Mouse (Mus musculus) cerebellum, adult 2 months (tissue): Measurements from ENCODE around the gene Irgq. TPM values are rescaled to one million over a fixed set of nuclear protein-coding genes. Genes with fewer than 3 reads are reported as not detected.
"Not testable (repeated sequence)": the region's sequence is repeated elsewhere in the genome, so short reads cannot be mapped to it uniquely, and the experiment has no call there.

Experiments used
- DNase-seq, 2 experiments: peaks; one replicate each; pipeline ENCODE4 v3.0.0; 2021
- H3K27ac ChIP-seq: fragments of 200-500 bp; 2 replicates; pipeline ENCODE4 v1.5.1; 2012; ENCODE audit warnings: low read length, control low read depth, inconsistent platforms; ENCODE audit not compliant: insufficient read depth
- H3K27me3 ChIP-seq: fragments of 200-500 bp; 2 replicates; pipeline ENCODE4 v1.6.1; 2012; ENCODE audit warnings: inconsistent platforms, mild to moderate bottlenecking, low read length, moderate library complexity; ENCODE audit not compliant: control insufficient read depth, insufficient read depth
- H3K4me1 ChIP-seq: fragments of 200-500 bp; 2 replicates; pipeline ENCODE4 v1.6.1; 2011; ENCODE audit warnings: low read length; ENCODE audit not compliant: control insufficient read depth, insufficient read depth
- H3K4me3 ChIP-seq: fragments of 200-500 bp; replicated peaks from 2 replicates; pipeline ENCODE3; 2011; ENCODE audit warnings: mild to moderate bottlenecking, low read depth, low read length, control low read depth; ENCODE audit not compliant: insufficient read depth
- CTCF ChIP-seq: fragments of 200-500 bp; IDR thresholded peaks from 2 replicates; pipeline ENCODE4 v1.5.1; 2011; ENCODE audit warnings: low read depth, mild to moderate bottlenecking, control low read depth, low read length, moderate library complexity, borderline replicate concordance; ENCODE audit not compliant: insufficient read depth
- POLR2A ChIP-seq: fragments of 200-500 bp; IDR thresholded peaks from 2 replicates; pipeline ENCODE4 v1.6.1; 2011; ENCODE audit warnings: low read length, control low read depth, borderline replicate concordance; ENCODE audit not compliant: insufficient read depth
- WGBS: fragments of 180-500 bp; shearing (Covaris S2); methylation state at CpG from one replicate; pipeline ENCODE4 v1.1.7; 2018; 5-methylcytosine and 5-hydroxymethylcytosine counted together
- polyA plus RNA-seq: library from polyadenylated mRNA; depleted of rRNA; stranded (reverse); fragments of >200 nt; gene quantifications from 2 replicates; pipeline ENCODE4 v1.2.3, GENCODE M21; 2012; rRNA removed

Gene Irgq
- 37.0 and 38.3 TPM in 2 replicates for polyA plus RNA-seq

DNA sequence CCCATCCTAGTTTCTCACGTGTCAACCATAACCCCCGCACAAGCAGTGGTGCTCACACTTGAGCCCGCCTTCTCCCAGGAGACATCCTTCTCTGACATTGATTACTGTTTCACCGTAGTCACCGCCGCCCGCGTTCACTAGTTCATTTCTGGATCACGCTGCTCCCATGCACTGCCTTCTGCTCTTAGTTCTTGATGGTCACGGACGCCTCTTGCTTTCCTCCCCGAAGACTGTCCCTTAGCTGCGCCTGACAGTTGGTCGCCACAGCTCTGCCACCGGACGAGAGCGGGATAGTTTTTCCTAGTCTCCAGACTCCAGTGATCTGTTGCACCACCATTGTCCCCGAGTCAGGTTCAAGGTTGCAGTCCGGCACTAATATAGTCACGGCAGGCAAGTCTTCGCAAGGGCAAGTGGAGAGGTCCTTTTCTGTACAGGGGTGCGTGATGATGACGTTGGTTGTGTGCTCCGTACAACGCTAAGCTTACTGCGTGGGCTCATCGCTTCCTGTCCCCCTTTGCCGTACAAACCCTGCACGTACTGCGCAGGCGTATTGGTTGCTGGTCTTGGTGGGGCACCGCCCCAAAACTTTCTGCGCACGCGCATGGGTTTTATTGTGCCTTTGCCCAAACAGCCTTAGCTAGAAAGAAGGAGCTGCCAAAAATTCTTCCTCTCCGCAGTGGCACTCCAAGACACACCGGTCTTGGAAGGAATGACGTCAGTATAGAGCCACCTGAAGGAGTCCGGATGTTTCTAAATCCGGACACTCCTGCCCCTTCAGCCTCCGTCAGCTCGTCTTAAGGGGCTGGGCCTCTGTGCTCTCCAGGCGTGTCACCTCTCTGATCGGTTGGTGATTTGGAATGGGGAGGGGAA lies at the start of gene Irgq:
TSS of gene Irgq (plus strand) at position 628 of the 870 bp plus-strand sequence.
- Histone ChIP-seq H3K27me3 (no peaks in the 10 kb centered on the region), H3K27ac (peak within 1 kb of the TSS; percentile 81), H3K4me3 (peak within 1 kb of the TSS; percentile 71), H3K4me1 (peaks cover 23% of the 10 kb centered on the region)
- WGBS: under 1% methylated on average over 44 of the region's 44 CpGs
- TF ChIP-seq POLR2A (peak; percentile 76; the same call in 1 of the 2 replicates), CTCF (no peak)
- DNase-seq: peak; percentile 99

GRCm38 (mm10) chr7:24480986-24481473 lies 49.5 kb upstream of the Irgq start:
- 2% methylated on average over 14 of the region's 14 CpGs for WGBS
- TF ChIP-seq POLR2A (no peak), CTCF (no peak)
- H3K4me1 ChIP-seq: peaks cover 14% of the 10 kb centered on the region
- H3K27ac ChIP-seq: peak overlapping the region; percentile 35
- no peaks in the 10 kb centered on the region for H3K27me3 ChIP-seq
- peak overlapping the region; percentile 79 for H3K4me3 ChIP-seq
- peak in 1 of 2 experiments; percentile 49 for DNase-seq

GRCm38 (mm10) chr7:24481474-24482207 lies 48.8 kb upstream of the Irgq start, which contains the start of gene Cadm4:
Gene Cadm4, plus strand, starts transcription at chr7:24482023.
- TF ChIP-seq POLR2A (peak; percentile 92), CTCF (no peak)
- 2% methylated on average over 75 of the region's 83 CpGs for WGBS
- Histone ChIP-seq H3K27me3 (no peaks in the 10 kb centered on the region), H3K4me3 (peak within 1 kb of the TSS; percentile 88), H3K4me1 (peaks cover 18% of the 10 kb centered on the region), H3K27ac (peak within 1 kb of the TSS; percentile 61)
- DNase-seq: peak; percentile 92 to 96

DNA sequence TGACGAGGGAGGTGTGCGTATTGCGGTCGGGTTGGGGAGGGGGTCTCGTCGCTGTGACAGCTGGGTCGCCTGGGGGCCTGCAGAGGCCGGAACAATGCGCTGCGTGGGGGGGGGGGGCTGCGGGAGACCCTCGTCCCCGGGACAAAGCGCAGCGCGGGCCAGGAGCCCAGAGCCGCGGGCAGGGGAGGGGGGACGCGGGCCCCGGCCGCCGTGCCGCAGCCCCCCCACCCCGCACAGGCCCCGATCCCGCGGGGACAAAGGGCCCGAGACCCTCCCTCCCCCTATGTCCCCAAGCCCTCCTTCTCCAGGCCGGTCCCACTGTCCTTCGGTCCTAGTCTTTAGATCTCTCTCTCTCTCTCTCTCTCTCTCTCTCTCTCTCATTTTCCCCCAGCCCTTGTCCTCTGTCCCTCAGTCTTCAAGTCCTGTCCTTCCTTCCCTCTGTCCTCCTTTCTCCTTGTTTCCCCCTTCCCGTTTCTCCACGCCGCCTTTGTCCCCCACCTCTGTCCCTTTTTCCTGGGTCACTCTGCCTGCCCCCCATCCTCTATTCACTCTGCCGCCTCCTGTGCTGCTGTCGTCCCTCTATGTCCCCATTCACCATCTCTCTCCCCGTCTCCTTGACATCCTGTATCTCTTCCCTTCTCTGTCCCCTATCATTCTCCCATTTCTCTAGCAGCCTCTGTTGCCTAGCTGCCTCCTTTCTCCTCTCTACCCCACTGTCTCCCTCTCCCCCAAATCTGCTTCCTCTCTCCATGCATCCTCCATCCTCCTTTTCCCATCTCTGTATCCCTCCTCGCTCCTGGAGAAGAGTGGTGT lies 48.1 kb upstream of the Irgq start:
- H3K4me3 ChIP-seq: peak overlapping the region; percentile 88
- WGBS: 0% methylated on average over 27 of the region's 38 CpGs
- DNase-seq: peak in 1 of 2 experiments; percentile 43
- H3K27ac ChIP-seq: peak overlapping the region; percentile 61; the same call in 1 of the 2 replicates
- H3K27me3 ChIP-seq: no peaks in the 10 kb centered on the region
- TF ChIP-seq POLR2A (no peak), CTCF (no peak)
- H3K4me1 ChIP-seq: peaks cover 25% of the 10 kb centered on the region

DNA sequence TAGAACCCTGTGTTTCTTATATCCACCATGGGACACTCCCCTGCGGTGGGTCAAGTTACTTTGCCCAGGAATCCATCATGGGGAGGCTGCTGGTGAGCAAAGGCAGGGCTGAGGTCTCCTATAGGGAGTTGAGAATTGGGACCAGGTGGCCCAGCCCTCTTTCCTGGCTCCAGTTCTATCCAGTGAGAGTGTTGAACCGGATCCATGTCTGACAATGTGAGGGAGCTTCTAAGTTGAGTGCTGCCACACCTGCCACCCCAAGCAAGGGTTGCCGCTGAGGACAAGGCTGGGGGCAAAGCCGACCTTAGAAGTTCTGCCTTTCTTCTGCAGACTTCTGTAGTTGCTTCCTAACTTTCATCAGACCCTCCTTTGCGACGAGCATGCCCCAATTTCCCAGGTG lies 47.2 kb upstream of the Irgq start:
- peaks cover 26% of the 10 kb centered on the region for H3K4me1 ChIP-seq
- 10% methylated on average over 6 of the region's 6 CpGs for WGBS
- peak overlapping the region; percentile 88 for H3K4me3 ChIP-seq
- H3K27me3 ChIP-seq: not testable (repeated sequence)
- H3K27ac ChIP-seq: 0 out of 2 replicates have a peak overlapping the region, but pooled peaks have one; percentile 61
- DNase-seq: peak; percentile 43 to 64

- TF ChIP-seq POLR2A (no peak), CTCF (no peak)
- H3K27ac ChIP-seq: peak overlapping the region; percentile 79; the same call in 1 of the 2 replicates
- H3K4me3 ChIP-seq: no peak overlapping the region
- no peaks in the 10 kb centered on the region for H3K27me3 ChIP-seq
- peaks cover 24% of the 10 kb centered on the region for H3K4me1 ChIP-seq
- 57% methylated on average over 9 of the region's 9 CpGs for WGBS
- DNase-seq: peak in 1 of 2 experiments; percentile 31
Measured at GRCm38 (mm10) chr7:24485481-24485880, 45.0 kb upstream of the Irgq start.

GRCm38 (mm10) chr7:24486654-24487130 lies 43.8 kb upstream of the Irgq start:
- Histone ChIP-seq H3K4me3 (no peak overlapping the region), H3K4me1 (peaks cover 26% of the 10 kb centered on the region), H3K27ac (peak overlapping the region; percentile 79), H3K27me3 (no peaks in the 10 kb centered on the region)
- WGBS: 48% methylated on average over 9 of the region's 9 CpGs
- TF ChIP-seq POLR2A (no peak), CTCF (no peak)
- peak in 1 of 2 experiments; percentile 28 for DNase-seq
